Mouse (Mus musculus) kidney, adult 2 months (tissue): ENCODE results near the gene Nol11. TPM values are rescaled to one million over a fixed set of nuclear protein-coding genes. Genes with fewer than 3 reads are reported as not detected.
A peak's percentile ranks its signal among the peaks of the same experiment; 100 is the strongest.
"Not testable (repeated sequence)": the region's sequence is repeated elsewhere in the genome, so short reads cannot be mapped to it uniquely, and the experiment has no call there.

Experiments
- DNase-seq: peaks from one replicate; pipeline ENCODE4 v3.0.0; 2021
- H3K27ac ChIP-seq: fragments of 200-500 bp; 2 replicates; pipeline ENCODE4 v1.5.1; 2012; ENCODE audit warnings: low read depth, low read length, control low read depth, inconsistent platforms; ENCODE audit not compliant: insufficient read depth
- H3K27me3 ChIP-seq: fragments of 200-500 bp; replicated peaks from 2 replicates; pipeline ENCODE4 v1.6.1; 2012; ENCODE audit warnings: mild to moderate bottlenecking, moderate library complexity, low read length, inconsistent platforms; ENCODE audit not compliant: control insufficient read depth, insufficient read depth
- H3K36me3 ChIP-seq: fragments of 200-500 bp; 2 replicates; pipeline ENCODE4 v1.6.1; 2012; ENCODE audit warnings: mild to moderate bottlenecking, moderate library complexity, low read length, inconsistent platforms; ENCODE audit not compliant: control insufficient read depth, insufficient read depth
- H3K4me1 ChIP-seq: fragments of 200-500 bp; 2 replicates; pipeline ENCODE4 v1.6.1; 2011; ENCODE audit warnings: low read length; ENCODE audit not compliant: control insufficient read depth, insufficient read depth
- H3K4me3 ChIP-seq: fragments of 200-500 bp; 2 replicates; pipeline ENCODE4 v1.5.1; 2011; ENCODE audit warnings: mild to moderate bottlenecking, low read depth, low read length, control low read depth; ENCODE audit not compliant: insufficient read depth
- CTCF ChIP-seq: fragments of 200-500 bp; conservative IDR thresholded peaks from 2 replicates; pipeline ENCODE4 v1.5.1; 2011; ENCODE audit warnings: low read depth, mild to moderate bottlenecking, control low read depth, low read length, moderate library complexity, mixed read lengths; ENCODE audit not compliant: insufficient read depth, insufficient read length
- POLR2A ChIP-seq: fragments of 200-500 bp; IDR thresholded peaks from one replicate; pipeline ENCODE4 v1.6.1; 2011; ENCODE audit warnings: low read depth, low read length, control low read depth
- WGBS: fragments of 180-500 bp; shearing (Covaris S2); methylation state at CpG from one replicate; pipeline ENCODE4 v1.1.7; 2018; 5-methylcytosine and 5-hydroxymethylcytosine counted together
- polyA plus RNA-seq: library from polyadenylated mRNA; depleted of rRNA; stranded (reverse); fragments of >200 nt; gene quantifications from 2 replicates; pipeline ENCODE4 v1.2.3, GENCODE M21; 2012; rRNA removed

The Nol11 gene
- polyA plus RNA-seq, 1 experiment: 7.7 TPM

DNA sequence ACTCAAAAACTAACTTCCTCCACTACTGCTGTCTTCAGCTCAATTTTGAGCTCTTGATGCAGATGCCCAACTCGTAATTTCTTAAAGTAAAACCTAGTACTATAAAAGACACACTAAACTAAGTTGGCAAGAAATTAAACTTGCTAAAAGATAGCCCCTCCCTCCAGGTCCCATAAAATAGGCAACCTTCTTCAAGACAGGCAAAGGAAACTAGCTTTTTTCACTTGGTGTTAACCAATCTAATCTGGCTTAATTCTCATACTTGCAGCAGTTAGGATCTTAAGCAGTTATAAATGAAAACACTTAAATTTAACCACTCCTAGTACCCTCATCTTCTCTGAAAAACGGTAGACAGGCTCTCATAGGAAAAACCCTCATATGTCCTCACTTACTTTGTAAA lies 59.5 kb downstream of the Nol11 start:
- Histone ChIP-seq H3K4me1 (peaks cover 8% of the 10 kb centered on the region; the same call in 1 of the 2 replicates), H3K27me3 (no peaks in the 10 kb centered on the region), H3K27ac (no peak overlapping the region), H3K4me3 (no peak overlapping the region), H3K36me3 (no peaks in the 10 kb centered on the region)
- DNase-seq: no peak
- TF ChIP-seq CTCF: no peak
- TF ChIP-seq POLR2A: no peak
- 13% methylated on average over 2 of the region's 2 CpGs for WGBS

DNA sequence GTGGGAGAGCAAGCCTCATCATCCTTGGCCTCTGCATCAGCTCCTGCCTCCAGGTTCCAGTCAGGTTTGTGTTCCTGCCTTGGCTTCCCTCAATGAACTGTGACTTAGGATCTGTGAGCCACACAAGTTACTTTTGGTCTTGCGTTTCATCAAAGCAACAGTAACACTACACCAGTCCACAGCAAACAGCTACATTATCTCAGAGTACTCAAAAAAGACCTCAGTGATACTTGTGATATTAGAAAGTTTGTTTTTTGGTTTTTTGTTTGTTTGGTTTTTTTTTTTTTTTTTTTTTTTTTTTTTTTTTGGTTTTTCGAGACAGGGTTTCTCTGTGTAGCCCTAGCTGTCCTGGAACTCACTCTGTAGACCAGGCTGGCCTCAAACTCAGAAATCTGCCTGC lies 62.5 kb downstream of the Nol11 start:
- not testable (repeated sequence) for H3K27me3 ChIP-seq, DNase-seq, H3K27ac ChIP-seq, H3K36me3 ChIP-seq, H3K4me3 ChIP-seq
- H3K4me1 ChIP-seq: peaks cover 15% of the 10 kb centered on the region; the same call in 1 of the 2 replicates
- 67% methylated on average over 2 of the region's 2 CpGs for WGBS

DNA sequence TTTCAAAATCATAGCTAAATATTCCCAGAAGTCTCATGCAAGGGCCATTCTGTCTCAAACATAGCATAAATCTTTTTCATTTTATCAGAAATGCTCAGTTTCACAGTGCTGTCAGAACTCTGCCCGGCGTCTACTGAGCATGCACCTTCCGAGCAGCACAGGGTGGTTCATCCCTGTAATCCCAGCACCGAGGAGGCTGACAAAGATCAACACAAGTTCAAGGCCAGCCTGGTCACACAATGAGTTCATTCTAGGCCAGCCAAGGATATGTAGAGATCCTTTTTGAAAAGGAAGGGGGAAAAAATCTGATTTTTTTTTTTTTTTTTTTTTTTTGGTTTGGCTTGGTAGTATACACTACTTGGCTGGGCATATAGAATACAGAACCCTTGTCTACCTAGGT lies 64.2 kb downstream of the Nol11 start:
- TF ChIP-seq POLR2A: no peak
- TF ChIP-seq CTCF: no peak
- no peak overlapping the region for H3K4me3 ChIP-seq
- no peak for DNase-seq
- H3K27ac ChIP-seq: no peak overlapping the region
- 62% methylated on average over 4 of the region's 4 CpGs for WGBS
- peaks cover 15% of the 10 kb centered on the region; the same call in 1 of the 2 replicates for H3K4me1 ChIP-seq
- H3K27me3 ChIP-seq: no peaks in the 10 kb centered on the region
- H3K36me3 ChIP-seq: no peaks in the 10 kb centered on the region

DNA sequence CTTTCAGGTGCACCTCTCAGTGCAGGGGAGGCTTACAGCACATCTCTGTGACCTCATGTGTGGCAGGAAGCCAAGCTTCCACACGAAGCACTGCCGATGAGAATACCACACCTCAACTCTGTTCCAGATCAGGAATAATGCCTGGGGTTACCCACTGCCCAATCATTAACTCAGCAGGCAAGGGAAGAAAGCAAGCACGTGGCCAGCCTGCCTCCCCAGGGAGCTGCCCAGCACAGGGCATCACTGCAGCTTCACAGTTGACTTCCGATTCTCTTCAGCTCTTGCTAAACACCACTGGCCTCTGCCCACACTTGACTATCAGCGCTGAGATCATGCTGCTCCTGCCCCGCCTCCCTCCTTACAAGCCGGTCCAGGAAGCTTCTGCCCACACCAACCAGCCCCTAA lies 64.9 kb downstream of the Nol11 start:
- Histone ChIP-seq H3K27me3 (no peaks in the 10 kb centered on the region), H3K4me3 (no peak overlapping the region), H3K4me1 (peaks cover 15% of the 10 kb centered on the region; the same call in 1 of the 2 replicates), H3K36me3 (no peaks in the 10 kb centered on the region), H3K27ac (no peak overlapping the region)
- DNase-seq: peak; percentile 92
- 2% methylated on average over 7 of the region's 7 CpGs for WGBS
- TF ChIP-seq POLR2A (no peak), CTCF (no peak)

DNA sequence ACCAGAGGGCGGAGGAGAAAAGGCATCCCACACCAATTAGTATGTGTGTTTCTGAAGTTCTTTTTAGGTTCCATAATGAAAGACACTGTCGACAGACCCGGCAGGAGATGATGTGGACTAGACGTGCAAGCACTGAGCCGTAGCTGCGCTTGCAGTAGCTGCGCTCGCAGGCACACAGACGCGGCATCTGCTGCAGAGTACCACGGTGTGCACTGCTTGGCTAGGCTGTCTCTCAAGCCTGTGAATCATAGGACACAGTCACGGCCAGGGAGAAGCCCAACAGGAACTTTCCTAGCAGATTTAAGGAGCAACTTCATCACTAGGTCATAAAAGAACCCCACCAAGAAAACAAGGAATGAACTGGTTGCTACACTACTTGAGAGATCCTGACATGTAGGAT lies 71.4 kb downstream of the Nol11 start:
- 61% methylated on average over 12 of the region's 12 CpGs for WGBS
- no peaks in the 10 kb centered on the region for H3K36me3 ChIP-seq
- DNase-seq: no peak
- 0 out of 2 replicates have a peak, but pooled peaks cover 5% of the 10 kb centered on the region for H3K4me1 ChIP-seq
- TF ChIP-seq POLR2A (no peak), CTCF (no peak)
- H3K27ac ChIP-seq: no peak overlapping the region
- no peak overlapping the region for H3K4me3 ChIP-seq
- H3K27me3 ChIP-seq: no peaks in the 10 kb centered on the region

Other genes with a start within 250 kb of the Nol11 start
- 11.9 and 14.1 TPM in 2 replicates for gene Kpna2, start 189.8 kb downstream of the Nol11 start, polyA plus RNA-seq
- gene 1810010H24Rik, start 163.7 kb downstream of the Nol11 start, polyA plus RNA-seq: 1.8 and 2.6 TPM in 2 replicates
- 15.9 and 16.7 TPM in 2 replicates for gene Bptf, start 57.3 kb downstream of the Nol11 start, polyA plus RNA-seq